Mouse (Mus musculus) forebrain, embryonic 14.5 days (tissue): Measurements from ENCODE around the gene Rgl3. TPM values are rescaled to one million over a fixed set of nuclear protein-coding genes. Genes with fewer than 3 reads are reported as not detected.

ENCODE experiments used
- ATAC-seq: fragments of 200-750 bp; cut with Nextera tagmentation; 2 replicates; pipeline ENCODE4 v1.8.0; 2017; ENCODE audit warnings: mild to moderate bottlenecking, moderate library complexity
- DNase-seq: peaks from one replicate; pipeline ENCODE4 v3.0.0-alpha.2; 2015; ENCODE audit warnings: low spot score
- H3K27ac ChIP-seq: fragments of 300-500 bp; sonication (generic); 2 replicates; pipeline ENCODE4 v1.5.1; 2014; ENCODE audit warnings: low read depth, mild to moderate bottlenecking, control low read depth, low read length, moderate library complexity
- H3K27me3 ChIP-seq: fragments of 300-500 bp; sonication (generic); replicated peaks from 2 replicates; pipeline ENCODE4 v1.6.1; 2014; ENCODE audit warnings: low read length, control low read depth, mixed read lengths; ENCODE audit not compliant: control insufficient read depth, insufficient read depth
- H3K36me3 ChIP-seq: fragments of 300-500 bp; sonication (generic); 2 replicates; pipeline ENCODE4 v1.6.1; 2014; ENCODE audit warnings: low read length, control low read depth; ENCODE audit not compliant: control insufficient read depth, insufficient read depth
- H3K4me1 ChIP-seq: fragments of 300-500 bp; sonication (generic); 2 replicates; pipeline ENCODE4 v1.6.1; 2014; ENCODE audit warnings: antibody characterized with exemption, low read length, control low read depth; ENCODE audit not compliant: control insufficient read depth, insufficient read depth
- H3K4me2 ChIP-seq: fragments of 300-500 bp; sonication (generic); 2 replicates; pipeline ENCODE4 v1.6.1; 2014; ENCODE audit warnings: mild to moderate bottlenecking, control low read depth, low read length
- H3K4me3 ChIP-seq: fragments of 300-500 bp; sonication (generic); 2 replicates; pipeline ENCODE4 v1.5.1; 2014; ENCODE audit warnings: low read depth, low read length, control low read depth
- H3K9ac ChIP-seq: fragments of 300-500 bp; sonication (generic); 2 replicates; pipeline ENCODE4 v1.6.1; 2014; ENCODE audit warnings: mild to moderate bottlenecking, low read length, control low read depth, moderate library complexity
- H3K9me3 ChIP-seq: fragments of 300-500 bp; sonication (generic); replicated peaks from 2 replicates; pipeline ENCODE4 v1.6.1; 2016; ENCODE audit warnings: low read length, control low read depth, mixed read lengths; ENCODE audit not compliant: control insufficient read depth
- WGBS: fragments of 180-500 bp; shearing (Covaris S2); extraction: QIAGEN DNeasy Blood & Tissue Kit; methylation state at CpG from one replicate; pipeline ENCODE4 v1.1.7; 2014; 5-methylcytosine and 5-hydroxymethylcytosine counted together
- polyA plus RNA-seq: library from polyadenylated mRNA; unstranded; fragments of >200 nt; fragmentation: Nextera tagmentation; extraction: Ambion mirVana; gene quantifications from 2 replicates; pipeline ENCODE4 v1.2.1, GENCODE M21; 2014

Rgl3 gene
- polyA plus RNA-seq, 1 experiment from 2014 or later = 1.3 TPM

DNA sequence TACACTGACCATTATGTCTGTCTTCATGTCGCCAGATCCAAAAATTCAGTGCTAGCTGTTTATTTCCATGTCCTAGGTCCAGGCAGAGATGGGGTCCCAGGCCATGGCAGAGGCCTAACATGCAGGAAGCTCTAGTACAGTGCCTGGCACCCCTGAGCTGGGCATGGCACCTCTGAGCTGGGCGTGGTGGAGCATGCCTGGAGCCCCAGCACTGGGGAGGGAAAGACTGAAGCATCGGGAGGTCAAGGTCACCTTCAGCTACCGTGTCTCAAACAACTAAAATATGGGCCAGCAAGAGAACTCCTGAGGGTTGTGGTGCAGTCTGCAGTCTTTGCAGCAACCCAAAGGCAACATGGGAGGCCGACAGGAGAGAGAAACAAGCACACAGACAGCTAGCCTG is 30.9 kb downstream of the Rgl3 start:
- no peak for ATAC-seq
- WGBS = 85% methylated on average over 5 of the region's 5 CpGs

GRCm38 (mm10) chr9:21955570-21956281 is 33.5 kb downstream of the Rgl3 start, which contains the start of gene Swsap1:
Gene Swsap1, plus strand, starts transcription at chr9:21955755.
- peak within 1 kb of the TSS; percentile 63 for H3K4me3 ChIP-seq
- under 1% methylated on average over 52 of the region's 54 CpGs for WGBS
- peak within 1 kb of the TSS; percentile 93 for H3K27ac ChIP-seq
- peak; percentile 99 for DNase-seq
- H3K36me3 ChIP-seq = no peaks in the 10 kb centered on the region; the same call in 1 of the 2 replicates
- H3K4me2 ChIP-seq = peak within 1 kb of the TSS; percentile 71
- H3K9me3 ChIP-seq = no peaks in the 10 kb centered on the region
- H3K27me3 ChIP-seq = peaks cover 16% of the 10 kb centered on the region
- peaks cover 8% of the 10 kb centered on the region for H3K4me1 ChIP-seq
- peak within 1 kb of the TSS; percentile 78 for H3K9ac ChIP-seq
- peak; percentile 98 for ATAC-seq

More for the DNA sequence above, 30.9 kb downstream of the Rgl3 start:
- H3K27me3 ChIP-seq = peaks cover 42% of the 10 kb centered on the region
- no peak overlapping the region for H3K4me2 ChIP-seq
- H3K9ac ChIP-seq = no peak overlapping the region
- no peak overlapping the region for H3K4me3 ChIP-seq
- DNase-seq = no peak
- H3K36me3 ChIP-seq = no peaks in the 10 kb centered on the region; the same call in 1 of the 2 replicates
- H3K4me1 ChIP-seq = peaks cover 18% of the 10 kb centered on the region
- H3K27ac ChIP-seq = no peak overlapping the region
- H3K9me3 ChIP-seq = no peaks in the 10 kb centered on the region

DNA sequence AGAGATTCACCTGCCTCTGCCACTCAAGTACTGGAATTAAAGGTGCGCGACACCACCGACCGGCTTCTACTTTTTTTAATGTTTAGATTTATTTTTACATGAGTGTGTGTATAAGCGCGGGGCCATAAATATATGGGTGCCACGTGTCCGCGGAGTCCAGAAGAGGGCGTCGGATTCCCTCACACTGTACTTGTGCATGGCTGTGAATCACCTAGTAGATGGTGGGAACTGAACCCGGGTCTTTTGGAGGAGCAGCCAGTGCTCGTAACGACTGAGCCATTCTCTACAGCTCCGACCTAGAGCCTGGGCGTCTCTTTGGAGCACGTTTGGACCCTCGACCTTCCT is 34.0 kb downstream of the Rgl3 start:
- Histone ChIP-seq H3K4me2 (peak overlapping the region; percentile 59), H3K9me3 (no peaks in the 10 kb centered on the region), H3K36me3 (no peaks in the 10 kb centered on the region; the same call in 1 of the 2 replicates), H3K27ac (peak overlapping the region; percentile 93; the same call in 1 of the 2 replicates), H3K9ac (peak overlapping the region; percentile 50; the same call in 1 of the 2 replicates), H3K4me1 (peaks cover 8% of the 10 kb centered on the region), H3K4me3 (peak overlapping the region; percentile 63), H3K27me3 (peaks cover 11% of the 10 kb centered on the region)
- DNase-seq (no peak), ATAC-seq (peak; percentile 61)
- 2% methylated on average over 18 of the region's 18 CpGs for WGBS

DNA sequence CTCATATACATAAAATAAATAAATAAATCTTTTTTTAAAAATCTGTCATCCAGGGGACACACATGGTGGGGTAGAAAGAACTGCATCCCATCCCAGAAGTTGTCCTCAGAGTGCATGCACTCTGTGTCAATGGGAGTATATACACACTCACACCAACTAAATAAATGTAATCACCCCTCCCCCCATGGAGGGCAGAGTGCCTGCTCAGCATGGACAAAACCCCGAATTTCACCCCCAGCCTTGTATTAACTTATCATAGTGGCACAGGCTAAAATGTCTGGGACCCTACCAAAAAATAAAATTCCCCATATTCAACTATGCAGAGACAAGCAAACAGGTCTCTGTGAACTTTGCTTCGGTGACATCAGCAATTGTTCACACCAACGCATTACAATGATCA is 34.6 kb downstream of the Rgl3 start:
- DNase-seq (no peak), ATAC-seq (no peak)
- Histone ChIP-seq H3K9ac (no peak overlapping the region), H3K36me3 (no peaks in the 10 kb centered on the region; the same call in 1 of the 2 replicates), H3K4me2 (peak overlapping the region; percentile 59; the same call in 1 of the 2 replicates), H3K9me3 (no peaks in the 10 kb centered on the region), H3K4me3 (0 out of 2 replicates have a peak overlapping the region, but pooled peaks have one; percentile 63), H3K27me3 (peaks cover 5% of the 10 kb centered on the region), H3K4me1 (peaks cover 8% of the 10 kb centered on the region), H3K27ac (no peak overlapping the region)
- 83% methylated on average over 3 of the region's 3 CpGs for WGBS

DNA sequence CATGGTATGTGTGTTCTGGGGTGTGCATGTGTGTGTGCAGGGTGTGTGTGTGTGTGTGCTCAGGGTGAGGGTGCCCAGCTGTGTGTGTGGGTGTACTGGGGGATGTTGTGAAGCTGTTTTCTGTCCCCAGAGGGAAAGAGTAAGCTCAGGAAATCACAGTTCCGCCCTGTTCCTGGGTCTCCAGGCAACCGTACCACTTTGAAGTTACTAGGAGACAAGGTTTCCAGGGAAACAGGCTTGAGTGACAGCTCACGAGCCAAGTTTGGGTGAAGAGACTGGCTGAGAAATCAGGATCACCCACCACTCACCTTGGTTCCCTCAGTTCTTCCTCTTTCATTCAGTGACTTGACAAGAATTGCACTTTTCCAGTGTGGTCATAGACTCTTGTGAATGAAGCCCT is 35.6 kb downstream of the Rgl3 start:
- peaks cover 8% of the 10 kb centered on the region for H3K4me1 ChIP-seq
- H3K4me2 ChIP-seq = peak overlapping the region; percentile 26
- H3K36me3 ChIP-seq = no peaks in the 10 kb centered on the region; the same call in 1 of the 2 replicates
- H3K9ac ChIP-seq = no peak overlapping the region
- 6% methylated on average over 3 of the region's 3 CpGs for WGBS
- no peak overlapping the region for H3K4me3 ChIP-seq
- ATAC-seq (no peak), DNase-seq (peak; percentile 88)
- no peaks in the 10 kb centered on the region for H3K27me3 ChIP-seq
- H3K9me3 ChIP-seq = no peaks in the 10 kb centered on the region
- peak overlapping the region; percentile 74 for H3K27ac ChIP-seq

GRCm38 (mm10) chr9:21951977-21952376 is 37.3 kb downstream of the Rgl3 start:
- peaks cover 8% of the 10 kb centered on the region for H3K4me1 ChIP-seq
- DNase-seq (no peak), ATAC-seq (no peak)
- no peaks in the 10 kb centered on the region for H3K27me3 ChIP-seq
- no peaks in the 10 kb centered on the region for H3K9me3 ChIP-seq
- H3K9ac ChIP-seq = no peak overlapping the region
- H3K4me3 ChIP-seq = no peak overlapping the region
- 83% methylated on average over 3 of the region's 3 CpGs for WGBS
- no peak overlapping the region for H3K27ac ChIP-seq
- no peak overlapping the region for H3K4me2 ChIP-seq
- H3K36me3 ChIP-seq = peaks cover 5% of the 10 kb centered on the region; the same call in 1 of the 2 replicates

DNA sequence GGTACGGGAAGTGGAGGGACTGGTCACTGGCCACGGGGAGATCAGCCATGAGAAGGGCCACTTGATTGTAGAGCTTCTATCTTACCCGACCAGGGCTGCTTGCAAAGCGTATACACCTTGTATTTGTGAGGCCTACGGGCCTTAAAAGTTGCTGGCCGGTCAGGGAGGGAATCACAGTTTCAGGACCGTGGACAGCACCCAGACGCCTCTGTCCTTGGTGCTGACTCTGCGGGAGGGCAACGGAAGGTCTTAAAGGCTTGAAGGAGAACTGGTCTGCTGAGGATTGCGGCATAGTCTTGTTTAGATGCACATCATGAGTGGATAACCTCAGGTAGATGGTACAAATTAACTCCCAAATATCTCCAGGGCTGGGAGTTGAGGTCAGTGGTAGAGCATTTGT is 38.9 kb downstream of the Rgl3 start:
- DNase-seq (no peak), ATAC-seq (no peak)
- peaks cover 10% of the 10 kb centered on the region; the same call in 1 of the 2 replicates for H3K36me3 ChIP-seq
- no peaks in the 10 kb centered on the region for H3K9me3 ChIP-seq
- no peak overlapping the region for H3K9ac ChIP-seq
- no peak overlapping the region for H3K4me2 ChIP-seq
- H3K4me3 ChIP-seq = no peak overlapping the region
- 17% methylated on average over 11 of the region's 11 CpGs for WGBS
- no peaks in the 10 kb centered on the region for H3K27me3 ChIP-seq
- H3K4me1 ChIP-seq = 0 out of 2 replicates have a peak, but pooled peaks cover 2% of the 10 kb centered on the region
- H3K27ac ChIP-seq = no peak overlapping the region

GRCm38 (mm10) chr9:21948790-21949189 is 40.5 kb downstream of the Rgl3 start:
- Histone ChIP-seq H3K4me1 (0 out of 2 replicates have a peak, but pooled peaks cover 2% of the 10 kb centered on the region), H3K36me3 (peaks cover 10% of the 10 kb centered on the region; the same call in 1 of the 2 replicates), H3K27ac (no peak overlapping the region), H3K9me3 (no peaks in the 10 kb centered on the region), H3K9ac (no peak overlapping the region), H3K4me3 (no peak overlapping the region), H3K4me2 (no peak overlapping the region), H3K27me3 (no peaks in the 10 kb centered on the region)
- ATAC-seq (no peak), DNase-seq (no peak)
- 71% methylated on average over 6 of the region's 6 CpGs for WGBS

- H3K27me3 ChIP-seq = no peaks in the 10 kb centered on the region
- H3K4me3 ChIP-seq = no peak overlapping the region
- ATAC-seq (no peak), DNase-seq (no peak)
- H3K4me1 ChIP-seq = 0 out of 2 replicates have a peak, but pooled peaks cover under 1% of the 10 kb centered on the region
- H3K27ac ChIP-seq = no peak overlapping the region
- peaks cover 10% of the 10 kb centered on the region; the same call in 1 of the 2 replicates for H3K36me3 ChIP-seq
- WGBS = 54% methylated on average over 8 of the region's 8 CpGs
- H3K4me2 ChIP-seq = no peak overlapping the region
- H3K9me3 ChIP-seq = no peaks in the 10 kb centered on the region
- H3K9ac ChIP-seq = no peak overlapping the region
These were observed 41.1 kb downstream of the Rgl3 start for GRCm38 (mm10) chr9:21948146-21948545.
